Mouse (Mus musculus) skeletal muscle tissue, adult 2 months (tissue): ENCODE data around the gene Gm15448.
"Not testable (repeated sequence)": the region's sequence is repeated elsewhere in the genome, so short reads cannot be mapped to it uniquely, and the experiment has no call there.

Experiments used
- DNase-seq: peaks from one replicate; pipeline ENCODE4 v3.0.0-alpha.2; 2012; ENCODE audit warnings: low read depth, low spot score

The Gm15448 gene

DNA sequence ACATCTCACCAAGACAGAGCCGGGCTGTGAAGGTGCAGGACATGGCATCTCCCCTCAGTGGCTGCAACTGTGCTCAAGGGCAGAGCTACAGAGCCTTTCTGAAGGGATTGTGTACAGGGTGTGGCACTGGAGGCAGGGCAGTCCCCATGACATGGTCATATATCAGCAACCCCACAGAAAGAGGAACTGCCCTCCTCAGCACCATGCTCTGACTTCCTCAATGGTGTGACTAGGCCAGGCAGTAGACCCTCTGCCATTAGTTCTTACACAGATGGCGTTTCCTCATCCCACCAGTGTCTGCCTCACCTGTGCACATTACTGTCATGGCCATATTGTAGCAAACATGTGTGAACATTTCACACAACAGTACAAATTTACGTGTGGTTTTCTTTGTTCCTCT is at the start of gene Gm15448:
TSS of gene Gm15448 (minus strand) at position 89 of the 400 bp plus-strand sequence.
- not testable (repeated sequence) for DNase-seq

DNA sequence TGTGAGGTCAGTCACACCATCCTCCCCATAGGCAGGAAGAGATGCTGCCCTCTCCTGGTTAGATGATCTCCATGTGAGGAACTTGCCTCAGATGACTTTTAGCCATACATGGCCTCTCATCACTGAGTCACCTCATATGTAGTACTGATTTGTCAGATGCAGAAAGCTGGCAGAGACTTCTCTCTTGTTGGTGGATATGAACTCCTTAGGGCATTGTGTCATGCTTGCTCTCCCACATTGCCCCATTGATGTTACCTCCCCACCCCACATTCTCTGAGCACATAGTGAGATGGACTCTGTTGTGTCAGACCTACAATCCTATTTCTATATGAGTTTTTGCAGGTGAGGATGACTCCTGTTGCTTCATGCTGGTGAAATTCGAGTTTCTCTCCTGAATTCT is 49.5 kb upstream of the Gm15448 start:
- not testable (repeated sequence) for DNase-seq

GRCm38 (mm10) chr7:3844951-3845350 is 19.5 kb upstream of the Gm15448 start, which contains the start of gene Pira2:
Pira2 (minus strand) TSS chr7:3845051.
- DNase-seq = not testable (repeated sequence)

DNA sequence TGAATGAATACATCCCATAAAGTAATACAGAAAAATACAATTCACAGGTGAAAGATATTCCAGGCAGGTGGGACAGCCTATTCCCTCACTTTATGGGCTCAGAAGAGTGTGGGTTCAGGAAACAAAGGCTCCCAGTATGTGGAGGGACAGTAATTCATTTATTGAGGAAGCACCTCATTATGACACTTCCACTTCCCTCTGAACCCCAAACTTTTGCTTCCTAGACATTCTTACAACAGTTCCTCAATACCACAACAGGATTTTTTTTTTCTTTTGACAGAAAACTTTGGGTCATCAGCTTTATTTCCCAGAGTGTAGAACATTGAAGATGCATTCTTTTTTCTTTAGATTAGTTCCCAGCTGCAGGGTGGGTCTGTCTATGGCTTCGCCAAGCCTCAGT is 12.4 kb upstream of the Gm15448 start:
- not testable (repeated sequence) for DNase-seq

DNA sequence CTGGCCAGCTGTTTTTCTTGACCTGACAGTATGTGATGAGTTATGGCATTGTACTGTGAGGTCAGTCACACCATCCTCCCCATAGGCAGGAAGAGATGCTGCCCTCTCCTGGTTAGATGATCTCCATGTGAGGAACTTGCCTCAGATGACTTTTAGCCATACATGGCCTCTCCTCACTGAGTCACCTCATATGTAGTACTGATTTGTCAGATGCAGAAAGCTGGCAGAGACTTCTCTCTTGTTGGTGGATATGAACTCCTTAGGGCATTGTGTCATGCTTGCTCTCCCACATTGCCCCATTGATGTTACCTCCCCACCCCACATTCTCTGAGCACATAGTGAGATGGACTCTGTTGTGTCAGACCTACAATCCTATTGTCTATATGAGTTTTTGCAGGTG is 5.1 kb upstream of the Gm15448 start:
- not testable (repeated sequence) for DNase-seq

DNA sequence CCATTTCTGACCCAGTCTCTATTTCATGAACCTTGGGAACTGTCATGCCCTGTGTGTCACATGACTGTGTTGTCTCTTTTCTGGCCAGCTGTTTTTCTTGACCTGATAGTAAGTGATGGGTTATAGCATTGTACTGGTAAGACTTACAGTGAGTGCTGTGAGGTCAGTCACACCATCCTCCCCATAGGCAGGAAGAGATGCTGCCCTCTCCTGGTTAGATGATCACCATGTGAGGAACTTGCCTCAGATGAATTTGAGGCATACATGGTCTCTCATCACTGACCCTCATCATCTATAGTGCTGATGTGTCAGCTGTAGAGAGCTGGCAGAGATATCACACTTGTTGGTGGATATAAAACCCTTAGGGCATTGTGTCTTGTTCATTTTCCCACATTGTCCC is 13.6 kb downstream of the Gm15448 start:
- DNase-seq = not testable (repeated sequence)

DNA sequence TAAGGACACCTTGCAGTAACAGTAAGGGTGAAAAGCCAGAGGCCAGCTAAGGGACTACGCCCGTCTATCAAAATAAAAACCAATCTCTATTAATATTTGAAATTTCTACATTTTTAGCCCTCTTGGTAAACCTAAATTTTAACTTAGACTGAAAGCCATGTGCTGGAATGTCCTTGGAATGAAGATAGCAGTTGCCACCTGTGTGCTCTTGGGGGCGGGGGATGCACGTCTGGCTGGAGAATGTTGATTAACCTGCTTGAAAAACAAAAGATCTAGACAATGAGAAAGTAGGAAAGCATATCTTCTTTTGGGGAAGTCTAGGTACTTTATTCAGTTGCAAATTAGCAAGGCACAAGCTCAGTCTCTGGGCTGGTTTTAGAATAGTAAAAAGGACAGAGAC is 22.6 kb downstream of the Gm15448 start:
- not testable (repeated sequence) for DNase-seq

DNA sequence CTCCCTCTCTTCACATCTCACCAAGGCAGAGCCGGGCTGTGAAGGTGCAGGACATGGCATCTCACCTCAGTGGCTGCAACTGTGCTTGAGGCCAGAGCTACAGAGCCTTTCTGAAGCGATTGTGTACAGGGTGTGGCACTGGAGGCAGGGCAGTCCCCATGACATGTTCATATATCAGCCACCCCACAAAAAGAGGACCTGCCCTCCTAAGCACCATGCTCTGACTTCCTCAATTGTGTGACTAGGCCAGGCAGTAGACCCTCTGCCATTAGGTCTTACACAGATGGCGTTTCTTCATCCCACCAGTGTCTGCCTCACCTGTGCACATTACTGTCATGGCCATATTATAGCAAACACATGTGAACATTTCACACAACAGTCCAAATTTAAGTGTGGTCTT is 25.5 kb downstream of the Gm15448 start:
- not testable (repeated sequence) for DNase-seq

GRCm38 (mm10) chr7:3796286-3796685 is 29.2 kb downstream of the Gm15448 start:
- not testable (repeated sequence) for DNase-seq
